Mouse (Mus musculus) spleen, adult 2 months (tissue): ENCODE data around the gene Tmpo. TPM values are rescaled to one million over a fixed set of nuclear protein-coding genes. Genes with fewer than 3 reads are reported as not detected.
A peak's percentile ranks its signal among the peaks of the same experiment; 100 is the strongest.

Source experiments
- DNase-seq, 2 experiments: peaks; one replicate each; pipeline versions ENCODE4 v3.0.0 to v3.0.0-alpha.2; 2012 to 2021; ENCODE audit warnings: low spot score in 2 of 2, low read depth in 1 of 2
- H3K27ac ChIP-seq: fragments of 200-500 bp; 2 replicates; pipeline ENCODE4 v1.5.1; 2012; ENCODE audit warnings: low read length, inconsistent platforms; ENCODE audit not compliant: insufficient read depth
- H3K27me3 ChIP-seq: fragments of 200-500 bp; 2 replicates; pipeline ENCODE4 v1.6.1; 2012; ENCODE audit warnings: mild to moderate bottlenecking, moderate library complexity, low read length, inconsistent platforms; ENCODE audit not compliant: control insufficient read depth, insufficient read depth
- H3K36me3 ChIP-seq: fragments of 200-500 bp; 2 replicates; pipeline ENCODE4 v1.6.1; 2012; ENCODE audit warnings: mild to moderate bottlenecking, low read length, inconsistent platforms; ENCODE audit not compliant: control insufficient read depth, insufficient read depth
- H3K4me1 ChIP-seq: fragments of 200-500 bp; 2 replicates; pipeline ENCODE4 v1.6.1; 2011; ENCODE audit warnings: inconsistent platforms; ENCODE audit not compliant: control insufficient read depth, insufficient read depth, insufficient read length
- H3K4me3 ChIP-seq: fragments of 200-500 bp; 2 replicates; pipeline ENCODE4 v1.5.1; 2011; ENCODE audit warnings: mild to moderate bottlenecking, inconsistent platforms; ENCODE audit not compliant: insufficient read depth, insufficient read length; ENCODE audit errors: extremely low read depth
- CTCF ChIP-seq: fragments of 200-500 bp; IDR thresholded peaks from 2 replicates; pipeline ENCODE4 v1.5.1; 2011; ENCODE audit warnings: mild to moderate bottlenecking, inconsistent platforms; ENCODE audit not compliant: insufficient read depth, insufficient read length, insufficient replicate concordance; ENCODE audit errors: extremely low read depth
- POLR2A ChIP-seq: fragments of 200-500 bp; IDR thresholded peaks from 2 replicates; pipeline ENCODE4 v1.6.1; 2011; ENCODE audit warnings: low read depth, low read length, inconsistent platforms
- WGBS: fragments of 180-500 bp; shearing (Covaris S2); methylation state at CpG from one replicate; pipeline ENCODE4 v1.1.7; 2018; 5-methylcytosine and 5-hydroxymethylcytosine counted together
- polyA plus RNA-seq: library from polyadenylated mRNA; depleted of rRNA; stranded (reverse); fragments of >200 nt; gene quantifications from 2 replicates; pipeline ENCODE4 v1.2.3, GENCODE M21; 2012

Tmpo gene
- polyA plus RNA-seq, 1 experiment, result 37.0 TPM

- peak overlapping the region; percentile 29; the same call in 1 of the 2 replicates for H3K27ac ChIP-seq
- no peak overlapping the region for H3K4me3 ChIP-seq
- H3K4me1 ChIP-seq, result no peaks in the 10 kb centered on the region
- WGBS, result 88% methylated on average over 11 of the region's 11 CpGs
- DNase-seq, result no peak
- no peaks in the 10 kb centered on the region for H3K27me3 ChIP-seq
- H3K36me3 ChIP-seq, result no peaks in the 10 kb centered on the region
- TF ChIP-seq POLR2A (no peak), CTCF (no peak)
Observed at GRCm38 (mm10) chr10:91208899-91209667, 28.0 kb upstream of the Tmpo start.

GRCm38 (mm10) chr10:91208461-91208860 lies 27.3 kb upstream of the Tmpo start:
- Histone ChIP-seq H3K27me3 (no peaks in the 10 kb centered on the region), H3K36me3 (no peaks in the 10 kb centered on the region), H3K27ac (peak overlapping the region; percentile 29; the same call in 1 of the 2 replicates), H3K4me3 (no peak overlapping the region), H3K4me1 (no peaks in the 10 kb centered on the region)
- 84% methylated on average over 9 of the region's 9 CpGs for WGBS
- no peak for TF ChIP-seq POLR2A
- TF ChIP-seq CTCF, result no peak
- no peak for DNase-seq

GRCm38 (mm10) chr10:91207275-91207674 lies 26.2 kb upstream of the Tmpo start:
- no peaks in the 10 kb centered on the region for H3K27me3 ChIP-seq
- H3K4me3 ChIP-seq, result no peak overlapping the region
- H3K27ac ChIP-seq, result no peak overlapping the region
- DNase-seq, result no peak
- H3K4me1 ChIP-seq, result no peaks in the 10 kb centered on the region
- no peak for TF ChIP-seq POLR2A
- no peak for TF ChIP-seq CTCF
- no peaks in the 10 kb centered on the region for H3K36me3 ChIP-seq

GRCm38 (mm10) chr10:91205632-91206031 lies 24.5 kb upstream of the Tmpo start:
- no peaks in the 10 kb centered on the region for H3K36me3 ChIP-seq
- 63% methylated on average over 6 of the region's 6 CpGs for WGBS
- no peak for TF ChIP-seq CTCF
- TF ChIP-seq POLR2A, result no peak
- H3K27ac ChIP-seq, result no peak overlapping the region; the same call in 1 of the 2 replicates
- DNase-seq, result no peak
- H3K4me3 ChIP-seq, result no peak overlapping the region
- no peaks in the 10 kb centered on the region for H3K27me3 ChIP-seq
- no peaks in the 10 kb centered on the region for H3K4me1 ChIP-seq

- no peak for DNase-seq
- WGBS, result 85% methylated on average over 3 of the region's 3 CpGs
- no peaks in the 10 kb centered on the region for H3K4me1 ChIP-seq
- no peak overlapping the region for H3K27ac ChIP-seq
- no peak for TF ChIP-seq POLR2A
- no peak for TF ChIP-seq CTCF
- H3K4me3 ChIP-seq, result no peak overlapping the region
- H3K27me3 ChIP-seq, result no peaks in the 10 kb centered on the region
- no peaks in the 10 kb centered on the region for H3K36me3 ChIP-seq
Observed at GRCm38 (mm10) chr10:91200581-91200980, 19.5 kb upstream of the Tmpo start.

- DNase-seq, result no peak
Observed at GRCm38 (mm10) chr10:91199238-91199780, 18.2 kb upstream of the Tmpo start.

GRCm38 (mm10) chr10:91197704-91198103 lies 16.6 kb upstream of the Tmpo start:
- no peak for DNase-seq
- H3K4me1 ChIP-seq, result no peaks in the 10 kb centered on the region
- TF ChIP-seq CTCF (no peak), POLR2A (no peak)
- no peak overlapping the region for H3K27ac ChIP-seq
- H3K4me3 ChIP-seq, result no peak overlapping the region
- no peaks in the 10 kb centered on the region for H3K27me3 ChIP-seq
- WGBS, result 95% methylated on average over 8 of the region's 8 CpGs
- no peaks in the 10 kb centered on the region for H3K36me3 ChIP-seq

More at GRCm38 (mm10) chr10:91199238-91199780, 18.2 kb upstream of the Tmpo start:
- Histone ChIP-seq H3K4me3 (no peak overlapping the region), H3K4me1 (no peaks in the 10 kb centered on the region), H3K27me3 (no peaks in the 10 kb centered on the region), H3K36me3 (no peaks in the 10 kb centered on the region), H3K27ac (no peak overlapping the region)
- 81% methylated on average over 1 of the region's 1 CpGs for WGBS
- no peak for TF ChIP-seq CTCF
- TF ChIP-seq POLR2A, result no peak
